Mouse (Mus musculus) adrenal gland, postnatal 4 days (tissue): ENCODE data around the gene Map2k6. TPM values are rescaled to one million over a fixed set of nuclear protein-coding genes. Genes with fewer than 3 reads are reported as not detected.

Experiments used
- DNase-seq, 2 experiments: peaks; one replicate each; pipeline ENCODE4 v3.0.0; 2021 to 2022; ENCODE audit warnings: low spot score in 2 of 2, mixed read lengths in 2 of 2
- total RNA-seq, 2 experiments: library from RNA; stranded (reverse); gene quantifications; 2 replicates each; pipeline ENCODE4 v1.2.3; 2021

Map2k6 gene
- total RNA-seq, 2 experiments from 2014 or later = 14.1 to 16.2 TPM

DNA sequence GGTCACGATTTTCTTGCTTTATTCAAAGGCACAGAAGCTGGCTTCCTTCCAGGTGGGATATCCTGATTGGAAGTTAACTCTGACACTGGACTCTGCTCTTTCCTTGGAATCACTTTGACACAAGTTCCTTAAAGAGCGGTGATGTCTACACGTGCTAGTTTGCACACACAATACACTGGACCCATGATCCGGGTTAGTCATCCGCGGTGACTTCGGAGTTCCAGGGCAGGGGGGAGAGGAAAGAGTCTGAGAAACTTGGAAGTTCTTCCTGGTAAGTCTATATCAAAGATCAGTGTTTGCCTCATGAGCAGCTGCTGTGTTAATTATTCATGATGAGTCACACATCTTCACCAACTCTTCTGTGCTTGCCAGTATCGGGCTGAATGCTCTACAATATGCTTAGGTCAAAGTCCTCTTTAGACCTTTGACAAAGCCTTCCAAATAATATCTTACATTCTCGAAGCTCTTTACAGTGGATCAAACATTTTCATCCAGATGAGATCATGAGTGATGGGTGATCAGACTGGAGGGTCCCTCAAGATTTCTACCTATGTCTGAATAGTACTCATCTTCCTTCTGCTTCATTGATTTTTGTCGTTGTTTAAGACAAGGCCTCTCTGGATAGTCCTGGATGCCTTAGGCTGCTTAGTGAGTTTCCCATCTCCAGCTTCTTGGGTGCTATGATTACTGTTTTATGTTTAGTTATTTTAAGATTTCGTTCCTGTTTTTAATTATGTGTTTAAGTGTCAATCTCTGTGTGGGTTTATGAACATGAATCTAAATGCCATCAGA is 145.7 kb downstream of the Map2k6 start:
- DNase-seq = no peak

DNA sequence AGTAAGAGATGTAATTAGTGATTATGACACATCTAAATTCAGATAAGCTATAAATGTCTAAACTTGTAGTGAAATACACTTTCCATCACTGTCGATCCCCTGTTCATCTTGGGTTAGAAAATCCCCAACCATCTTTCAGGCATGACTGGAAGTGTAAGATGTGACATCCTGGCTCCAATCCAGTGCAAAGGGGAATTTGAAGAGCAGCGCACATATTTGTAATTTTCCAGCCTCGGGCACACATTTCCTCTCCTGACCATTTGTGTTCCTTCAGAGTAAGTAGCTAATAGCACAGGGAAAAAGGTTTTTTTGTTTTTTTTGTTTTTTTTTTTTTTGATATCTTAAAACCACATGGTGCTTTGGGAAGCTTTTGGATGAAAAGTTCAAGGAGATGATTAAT is 146.5 kb downstream of the Map2k6 start:
- DNase-seq = no peak

GRCm38 (mm10) chr11:110551471-110551967 is 152.6 kb downstream of the Map2k6 start:
- DNase-seq = no peak

- no peak for DNase-seq
These were observed 163.6 kb downstream of the Map2k6 start for GRCm38 (mm10) chr11:110562320-110563081.

GRCm38 (mm10) chr11:110563272-110563671 is 164.3 kb downstream of the Map2k6 start:
- no peak for DNase-seq

DNA sequence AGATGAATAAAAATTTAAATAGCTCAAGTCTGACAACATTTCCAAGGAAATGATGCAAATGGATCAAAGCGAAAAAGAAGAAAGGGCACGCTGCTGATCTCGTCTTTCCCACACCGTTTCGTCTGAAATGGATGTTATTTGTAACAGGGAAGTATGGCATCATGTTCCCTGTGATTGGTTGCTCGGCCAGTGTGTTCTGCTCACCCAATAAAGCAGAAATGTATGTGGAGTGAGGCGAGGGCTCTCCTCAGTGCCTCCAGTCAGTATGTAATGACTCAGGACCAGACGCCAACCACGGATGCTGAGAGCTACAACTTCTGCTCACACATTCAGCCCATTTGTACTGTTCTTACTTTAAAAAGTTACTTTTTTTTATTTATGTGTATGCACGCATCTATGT is 164.9 kb downstream of the Map2k6 start:
- DNase-seq = no peak

DNA sequence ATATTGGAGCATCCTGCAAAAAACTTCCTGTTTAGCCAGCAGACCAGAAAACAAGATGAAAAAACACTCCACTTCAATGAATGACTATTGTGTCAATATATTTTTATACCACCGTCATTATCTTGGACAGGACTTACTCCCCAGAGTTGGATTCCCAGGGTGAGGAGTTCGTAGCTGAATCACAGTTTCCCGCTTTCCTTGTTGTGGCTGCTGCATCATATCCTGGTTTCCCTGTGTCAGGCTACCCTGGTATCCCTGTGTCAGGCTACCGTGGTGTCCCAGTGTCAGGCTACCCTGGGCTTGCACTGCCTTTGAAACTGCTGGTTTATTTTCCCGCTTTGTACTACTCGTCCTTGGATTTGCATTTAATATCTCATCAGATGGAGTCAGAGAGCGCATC is 167.4 kb downstream of the Map2k6 start:
- DNase-seq = no peak

DNA sequence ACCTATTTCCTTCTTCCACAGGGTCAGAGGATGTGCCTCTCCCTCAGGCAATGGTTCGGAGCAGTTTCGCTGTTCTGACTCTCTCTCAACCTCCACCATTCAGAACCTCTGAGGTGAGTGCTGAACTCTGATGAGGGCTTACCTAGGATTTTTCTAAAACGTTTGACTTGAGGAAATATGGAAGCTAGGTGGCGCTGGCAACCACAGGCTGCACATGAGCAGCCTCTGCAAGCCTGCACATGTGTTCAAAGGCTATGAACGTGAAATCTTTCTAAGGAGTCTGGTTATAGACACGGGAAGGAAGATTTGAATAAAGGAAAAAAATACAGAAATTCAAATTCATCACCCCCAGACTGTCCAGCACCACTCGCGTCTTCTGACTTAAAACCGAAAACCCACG is 173.6 kb downstream of the Map2k6 start:
- no peak for DNase-seq

Other genes starting within 250 kb of the Map2k6 start
- 10 to 100 TPM; 11.5 TPM for gene Abca9, start 230.9 kb upstream of the Map2k6 start, total RNA-seq
- gene Abca6, start 147.3 kb upstream of the Map2k6 start, total RNA-seq = 1 to 10 TPM; 3.2 to 9.8 TPM
- gene Abca5, start 61.4 kb upstream of the Map2k6 start, total RNA-seq = 10 to 100 TPM; 14.3 to 15.2 TPM